Mouse (Mus musculus) neural tube, embryonic 10.5 days (tissue): ENCODE measurements around the gene Cldn17.

ENCODE experiments used
- DNase-seq: peaks from one replicate; pipeline ENCODE4 v3.0.0-alpha.2; 2017; ENCODE audit warnings: low spot score; ENCODE audit errors: extremely low spot score

Cldn17 gene

DNA sequence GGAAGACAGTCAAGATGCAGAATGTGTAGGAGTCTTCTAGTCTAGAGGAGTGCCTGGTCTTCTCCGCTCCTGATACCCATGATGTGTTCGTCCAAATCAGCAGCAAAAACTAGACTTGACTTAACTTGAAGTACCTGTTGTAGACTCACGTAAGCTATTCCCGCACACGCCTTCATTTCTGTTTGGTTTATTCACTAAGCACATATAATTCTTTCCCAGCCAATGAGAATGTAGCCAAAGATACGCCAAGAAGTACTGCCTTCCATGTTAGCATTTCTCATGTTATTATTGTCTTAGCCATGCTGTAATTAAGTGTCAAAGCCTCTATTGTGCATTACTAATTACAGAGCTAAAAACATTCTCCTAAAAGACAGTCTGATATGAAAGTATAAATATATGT lies at the start of gene Cldn17:
Gene Cldn17 (minus strand): TSS at position 101 of the 400 bp plus-strand sequence.
- DNase-seq: no peak

DNA sequence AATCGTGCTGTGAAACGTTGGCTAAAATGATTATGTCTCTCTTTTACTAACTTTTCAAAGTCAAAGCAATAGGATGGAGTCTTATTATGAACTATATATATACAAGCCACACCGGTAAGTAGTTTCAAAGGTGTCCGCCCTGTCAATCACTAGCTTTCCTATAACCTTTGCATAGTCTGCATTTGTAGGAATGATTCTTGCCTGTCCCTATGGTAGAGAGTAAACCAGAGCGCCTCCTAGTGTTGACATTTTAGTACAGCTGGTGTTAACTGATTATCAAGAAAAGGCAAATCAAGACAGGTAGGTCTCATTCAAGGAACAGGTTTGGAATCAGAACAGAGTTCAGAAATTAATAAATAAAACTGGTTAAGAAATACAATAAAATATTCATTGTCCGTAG lies 35.7 kb upstream of the Cldn17 start:
- no peak for DNase-seq

DNA sequence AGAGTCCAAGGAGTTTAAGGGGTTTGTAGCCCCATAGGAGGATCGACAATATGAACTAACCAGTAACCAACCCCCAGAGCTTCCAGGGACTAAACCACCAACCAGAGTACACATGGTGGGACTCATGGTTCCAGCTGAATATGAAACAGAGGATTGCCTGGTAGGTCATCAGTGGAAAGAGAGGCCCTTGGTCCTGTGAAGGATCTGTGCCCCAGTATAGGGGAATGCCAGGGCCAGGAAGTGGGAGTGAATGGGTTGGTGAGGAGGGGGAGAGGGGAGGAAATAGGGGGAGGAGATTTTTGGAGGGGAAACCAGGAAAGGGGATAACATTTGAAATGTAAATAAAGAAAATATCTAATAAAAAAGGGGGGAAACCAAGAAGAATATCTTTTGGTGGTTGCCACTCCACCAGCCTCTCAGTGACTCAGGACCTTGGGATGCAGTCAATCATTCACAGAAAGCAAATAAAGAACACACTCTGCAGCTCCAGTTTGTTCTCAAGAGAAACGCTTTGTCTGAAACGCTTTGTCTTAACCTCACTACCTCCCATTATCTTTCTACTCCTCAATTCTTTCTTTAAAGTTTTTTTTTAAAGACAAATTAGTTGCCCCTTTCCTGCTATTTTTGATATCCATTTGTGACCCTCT lies 33.2 kb upstream of the Cldn17 start:
- no peak for DNase-seq

DNA sequence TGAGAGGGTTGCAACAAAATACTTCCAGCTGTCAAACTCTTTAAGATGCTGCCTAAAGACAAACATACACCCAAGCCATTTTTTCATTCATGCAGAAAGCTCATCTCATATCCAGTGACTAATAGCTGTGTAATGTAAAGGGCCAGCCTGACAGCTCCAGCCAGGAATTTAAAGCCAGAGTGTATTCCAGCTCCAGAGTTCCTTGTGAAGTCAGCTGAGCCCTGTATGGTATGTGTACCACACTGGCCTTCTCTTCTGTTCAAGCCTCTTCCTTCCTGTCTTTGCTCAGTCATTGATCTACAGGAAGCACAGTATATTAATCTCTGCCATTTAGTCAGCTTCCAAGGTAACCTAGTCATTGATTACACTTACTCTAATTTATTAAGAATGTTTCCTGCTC lies 4.6 kb upstream of the Cldn17 start:
- DNase-seq: no peak

DNA sequence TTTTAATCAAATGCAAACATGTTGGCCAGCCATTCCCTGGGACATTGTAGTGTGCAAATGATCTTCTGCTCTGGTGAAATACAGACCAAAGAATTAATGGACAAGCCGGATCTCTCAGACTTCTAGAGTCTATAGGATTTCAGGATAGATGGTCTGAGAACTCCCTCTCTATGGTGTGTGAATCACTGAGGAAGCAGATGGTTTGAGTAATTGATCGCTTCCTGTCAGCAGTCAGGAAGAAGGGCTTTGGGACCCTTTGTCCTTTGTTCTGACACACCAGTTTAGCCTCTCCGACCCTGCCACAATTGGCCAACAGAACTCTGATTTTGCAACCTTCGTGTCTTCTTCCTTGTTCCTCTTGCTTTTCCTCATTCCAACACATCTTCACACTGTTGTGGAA lies 1.4 kb upstream of the Cldn17 start:
- DNase-seq: no peak

GRCm38 (mm10) chr16:88506338-88506737 lies 440 bp downstream of the Cldn17 start:
- DNase-seq: no peak

GRCm38 (mm10) chr16:88488096-88488495 lies 18.7 kb downstream of the Cldn17 start:
- DNase-seq: no peak

DNA sequence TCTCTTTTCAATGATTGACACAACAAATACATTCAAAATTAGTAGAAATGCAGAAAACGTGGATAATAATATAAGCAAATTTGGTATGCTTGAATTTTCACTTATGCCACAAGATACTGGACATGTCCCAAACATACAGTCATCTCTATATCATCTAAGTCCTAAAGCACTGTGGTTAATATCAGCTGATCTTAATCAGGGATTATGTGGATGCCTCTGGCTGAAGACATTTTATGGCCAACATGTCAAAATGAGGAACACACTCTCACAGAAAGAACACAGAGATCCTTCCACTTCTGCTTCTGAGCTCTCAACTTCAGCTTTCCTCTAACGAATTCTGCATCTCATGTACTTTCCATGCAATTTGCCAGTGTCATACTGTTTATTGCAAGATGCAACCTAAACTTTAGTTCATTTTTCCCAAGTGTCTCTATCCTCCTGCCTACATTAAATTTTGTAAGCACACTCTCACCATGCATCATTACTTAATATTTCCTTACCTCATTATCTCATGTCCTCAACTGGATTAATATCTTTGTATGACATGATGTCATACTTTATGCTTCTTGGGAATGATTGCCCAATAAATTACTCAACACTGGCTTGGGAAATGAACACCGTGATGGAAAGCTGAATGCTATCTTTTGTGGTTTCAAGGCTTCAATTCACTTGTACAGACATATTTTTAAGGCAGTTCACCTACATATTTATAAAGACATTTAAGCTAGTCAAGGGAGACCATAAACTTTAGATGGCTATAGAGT lies 26.6 kb downstream of the Cldn17 start:
- no peak for DNase-seq

- DNase-seq: no peak
Measured at GRCm38 (mm10) chr16:88463235-88463634, 43.5 kb downstream of the Cldn17 start.
